Mouse (Mus musculus): ENCODE measurements at regions not wholly inside any gene's neighbourhood (a gene's known extent, or its start where the extent isn't known, plus 50 kb on each side); places are given as distances from the start of the nearest gene placed in this dataset.

DNA sequence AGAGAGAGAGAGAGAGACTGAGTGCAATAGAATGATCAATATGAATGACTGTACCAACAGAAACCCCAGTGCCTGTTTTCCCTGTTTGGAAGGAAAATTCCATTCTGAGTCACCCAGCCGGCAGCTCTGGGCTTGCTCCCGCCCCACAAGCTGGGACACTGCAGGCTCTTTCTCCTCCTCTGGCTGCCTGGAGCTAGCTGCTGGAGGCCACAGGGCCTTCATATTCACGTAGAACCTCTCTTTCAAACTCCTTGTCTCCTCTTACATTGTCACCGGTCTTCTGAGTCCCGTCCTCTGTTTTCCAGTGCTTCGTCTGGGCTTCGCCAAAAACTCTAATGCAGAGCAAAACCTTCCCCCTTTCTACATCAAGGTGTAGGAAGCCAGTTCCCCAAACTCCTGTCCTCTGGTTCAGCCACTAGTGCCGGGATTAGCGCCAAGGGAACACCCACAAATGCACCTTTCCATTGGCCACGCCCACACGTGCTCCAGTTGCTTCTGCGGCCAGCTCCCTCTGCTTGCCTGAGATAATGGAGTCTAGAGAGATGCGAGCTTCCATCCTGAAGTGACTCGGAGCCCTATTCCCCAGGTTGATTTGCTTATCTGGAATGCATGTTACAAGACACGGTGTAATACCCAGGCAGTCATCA, 76.4 kb upstream of the Map1b start (continued):
- TF ChIP-seq GABPA (IDR thresholded peaks at IDR 0.05; ENCODE audit: low read depth, low read length), result no peak

DNA sequence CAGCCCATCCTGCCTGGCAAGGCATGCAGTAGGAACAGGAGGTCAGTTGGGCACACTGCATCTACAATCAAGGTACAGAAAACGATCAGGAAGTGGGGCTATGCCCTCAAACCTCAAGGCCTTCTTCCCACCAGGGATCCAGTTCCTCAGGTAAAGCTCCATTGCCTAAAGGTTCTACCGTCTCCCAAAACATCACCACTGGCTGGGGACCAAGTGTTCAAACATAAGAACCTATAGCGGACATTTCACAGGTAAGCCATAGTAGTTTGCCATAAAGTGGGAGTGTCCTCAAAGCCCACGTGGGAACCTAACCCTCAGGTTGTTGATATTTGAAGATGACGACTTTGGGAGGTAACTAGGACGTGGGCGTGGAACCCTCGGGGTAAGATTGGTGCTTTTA, 72.3 kb upstream of the Map1b start:
- TF ChIP-seq GATA1 (IDR thresholded peaks at IDR 0.05; ENCODE audit: low read depth, low read length) (no peak), RCOR1 (IDR thresholded peaks at IDR 0.05; ENCODE audit: low read depth, low read length) (no peak), CHD2 (IDR thresholded peaks at IDR 0.05; ENCODE audit: low read length) (no peak), KAT2A (conservative IDR thresholded peaks at IDR 0.05; ENCODE audit: low read depth, low read length) (no peak), UBTF (IDR thresholded peaks at IDR 0.05; ENCODE audit: borderline replicate concordance, insufficient read depth, low read depth, low read length) (no peak), GABPA (IDR thresholded peaks at IDR 0.05; ENCODE audit: low read depth, low read length) (no peak)
- H3K9ac ChIP-seq (ENCODE audit: control insufficient read depth, low read depth, low read length, poor library complexity, severe bottlenecking), result no peak overlapping the region
- no peaks in the 10 kb centered on the region for H3K27me3 ChIP-seq (ENCODE audit: control insufficient read depth in 1 of 2, insufficient read depth in 2 of 2, low read length in 2 of 2)
- DNase-seq (ENCODE audit: low read depth, low spot score), result no peak
- H3K9me3 ChIP-seq (replicated peaks; ENCODE audit: insufficient read depth, low read length), result no peaks in the 10 kb centered on the region
- no peaks in the 10 kb centered on the region for H3K4me1 ChIP-seq (ENCODE audit: control insufficient read depth in 1 of 2, insufficient read depth in 2 of 2, low read length in 2 of 2)
- H3K79me2 ChIP-seq (ENCODE audit: control insufficient read depth, insufficient read depth, low read length, poor library complexity), result no peaks in the 10 kb centered on the region
- H3K4me3 ChIP-seq (ENCODE audit: control insufficient read depth in 1 of 2, insufficient read depth in 1 of 2, low read depth in 2 of 2, low read length in 2 of 2), result no peak overlapping the region
- no peak overlapping the region for H3K27ac ChIP-seq (ENCODE audit: control insufficient read depth, low read depth, low read length)
- no peaks in the 10 kb centered on the region for H3K36me3 ChIP-seq (ENCODE audit: control insufficient read depth in 1 of 2, insufficient read depth in 2 of 2, low read length in 2 of 2)

DNA sequence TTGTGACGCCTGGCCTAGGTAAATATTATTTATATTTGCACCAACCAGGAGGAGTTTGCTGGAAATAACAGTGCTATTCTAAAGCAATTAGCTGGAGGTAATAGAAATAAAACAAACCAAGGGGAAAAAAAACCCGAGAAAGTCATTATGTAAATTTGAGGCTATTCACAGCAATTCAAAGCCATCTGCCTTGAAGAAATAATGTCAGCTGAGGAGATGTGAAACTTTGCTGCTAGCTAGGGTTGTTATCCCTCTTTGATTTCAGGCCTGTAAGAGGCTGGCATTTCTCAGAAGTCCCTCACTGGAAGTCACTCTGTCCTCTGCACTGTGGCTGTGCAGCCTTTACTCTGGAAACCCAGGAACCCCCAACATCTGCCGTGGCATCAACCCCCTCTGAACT, 67.5 kb upstream of the Map1b start:
- no peak overlapping the region for H3K9ac ChIP-seq (ENCODE audit: control insufficient read depth, low read depth, low read length, poor library complexity, severe bottlenecking)
- no peak overlapping the region for H3K4me3 ChIP-seq (ENCODE audit: control insufficient read depth in 1 of 2, insufficient read depth in 1 of 2, low read depth in 2 of 2, low read length in 2 of 2)
- H3K4me1 ChIP-seq (ENCODE audit: control insufficient read depth in 1 of 2, insufficient read depth in 2 of 2, low read length in 2 of 2), result no peaks in the 10 kb centered on the region
- H3K36me3 ChIP-seq (ENCODE audit: control insufficient read depth in 1 of 2, insufficient read depth in 2 of 2, low read length in 2 of 2), result no peaks in the 10 kb centered on the region
- no peak for DNase-seq (ENCODE audit: low read depth, low spot score)
- H3K27me3 ChIP-seq (ENCODE audit: control insufficient read depth in 1 of 2, insufficient read depth in 2 of 2, low read length in 2 of 2), result no peaks in the 10 kb centered on the region
- H3K79me2 ChIP-seq (ENCODE audit: control insufficient read depth, insufficient read depth, low read length, poor library complexity), result no peaks in the 10 kb centered on the region
- H3K27ac ChIP-seq (ENCODE audit: control insufficient read depth, low read depth, low read length), result no peak overlapping the region
- TF ChIP-seq ZNF384 (IDR thresholded peaks at IDR 0.05; ENCODE audit: low read depth, low read length) (no peak), EP300 (IDR thresholded peaks at IDR 0.05; ENCODE audit: low read depth in 1 of 2, low read length in 2 of 2) (no peak), MYB (IDR thresholded peaks at IDR 0.05; ENCODE audit: low read depth, low read length) (no peak), ELF1 (IDR thresholded peaks at IDR 0.05; ENCODE audit: low read depth, low read length) (no peak), ETS1 (IDR thresholded peaks at IDR 0.05; ENCODE audit: low read depth, low read length) (no peak), POLR2AphosphoS5 (IDR thresholded peaks at IDR 0.05; ENCODE audit: borderline replicate concordance, low read depth, low read length) (no peak)
- no peaks in the 10 kb centered on the region for H3K9me3 ChIP-seq (replicated peaks; ENCODE audit: insufficient read depth, low read length)

DNA sequence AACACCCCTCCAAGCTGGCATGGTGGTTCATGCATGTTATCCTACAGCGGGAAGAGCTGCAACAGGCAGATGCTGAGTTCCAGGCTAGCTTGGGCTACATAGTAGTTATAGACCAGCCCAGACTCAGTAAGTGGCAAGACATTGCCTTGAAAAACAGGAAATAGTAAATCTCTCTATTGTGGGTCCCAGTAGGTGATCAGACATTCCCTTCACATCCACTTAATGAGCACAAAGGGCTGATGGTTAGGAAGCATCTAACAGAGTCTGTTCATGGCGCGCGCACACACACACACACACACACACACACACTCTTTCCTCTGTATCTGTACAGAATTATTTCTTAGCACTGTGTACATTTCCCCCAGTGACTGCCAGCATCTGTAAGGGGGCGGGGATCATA, 64.0 kb upstream of the Map1b start:
- Histone ChIP-seq H3K36me3 (ENCODE audit: control insufficient read depth in 1 of 2, insufficient read depth in 2 of 2, low read length in 2 of 2) (no peaks in the 10 kb centered on the region), H3K27me3 (ENCODE audit: control insufficient read depth in 1 of 2, insufficient read depth in 2 of 2, low read length in 2 of 2) (no peaks in the 10 kb centered on the region), H3K9me3 (replicated peaks; ENCODE audit: insufficient read depth, low read length) (no peaks in the 10 kb centered on the region), H3K4me1 (ENCODE audit: control insufficient read depth in 1 of 2, insufficient read depth in 2 of 2, low read length in 2 of 2) (no peaks in the 10 kb centered on the region), H3K79me2 (ENCODE audit: control insufficient read depth, insufficient read depth, low read length, poor library complexity) (no peaks in the 10 kb centered on the region), H3K4me3 (ENCODE audit: control insufficient read depth in 1 of 2, insufficient read depth in 1 of 2, low read depth in 2 of 2, low read length in 2 of 2) (no peak overlapping the region), H3K27ac (ENCODE audit: control insufficient read depth, low read depth, low read length) (no peak overlapping the region), H3K9ac (ENCODE audit: control insufficient read depth, low read depth, low read length, poor library complexity, severe bottlenecking) (no peak overlapping the region)
- DNase-seq (ENCODE audit: low read depth, low spot score), result no peak
- TF ChIP-seq EP300 (IDR thresholded peaks at IDR 0.05; ENCODE audit: low read depth in 1 of 2, low read length in 2 of 2) (no peak), NELFE (IDR thresholded peaks at IDR 0.05; ENCODE audit: low read depth, low read length) (no peak), TBP (IDR thresholded peaks at IDR 0.05; ENCODE audit: low read depth, low read length) (no peak), CHD2 (IDR thresholded peaks at IDR 0.05; ENCODE audit: low read length) (no peak), MAFK (IDR thresholded peaks at IDR 0.05; ENCODE audit: borderline replicate concordance, low read depth, low read length) (no peak), POLR2A (IDR thresholded peaks at IDR 0.05; ENCODE audit: control insufficient read depth in 1 of 2, insufficient read depth in 1 of 2, low read depth in 1 of 2, low read length in 2 of 2, poor library complexity in 1 of 2) (no peak), ZC3H11A (IDR thresholded peaks at IDR 0.05; ENCODE audit: low read depth, low read length) (no peak), GABPA (IDR thresholded peaks at IDR 0.05; ENCODE audit: low read depth, low read length) (no peak), JUND (IDR thresholded peaks at IDR 0.05; ENCODE audit: low read depth, low read length) (no peak), POLR2AphosphoS5 (IDR thresholded peaks at IDR 0.05; ENCODE audit: borderline replicate concordance, low read depth, low read length) (no peak), MYC (IDR thresholded peaks at IDR 0.05; ENCODE audit: low read depth, low read length) (no peak), ETS1 (IDR thresholded peaks at IDR 0.05; ENCODE audit: low read depth, low read length) (no peak), TAL1 (IDR thresholded peaks at IDR 0.05; ENCODE audit: low read length) (no peak), ZKSCAN1 (IDR thresholded peaks at IDR 0.05; ENCODE audit: low read depth, low read length) (no peak), USF1 (IDR thresholded peaks at IDR 0.05; ENCODE audit: low read depth, low read length) (no peak), MAX (IDR thresholded peaks at IDR 0.05; ENCODE audit: low read length) (no peak), NRF1 (IDR thresholded peaks at IDR 0.05; ENCODE audit: insufficient read depth, low read depth, low read length, poor library complexity, severe bottlenecking) (no peak)
